Mouse (Mus musculus) cerebellum, adult 9-10 months (tissue): ENCODE measurements at regions not wholly inside any gene's neighbourhood (a gene's known extent, or its start where the extent isn't known, plus 50 kb on each side); places are given as distances from the start of the nearest gene placed in this dataset.
A peak's percentile ranks its signal among the peaks of the same experiment; 100 is the strongest.

Experiments
- DNase-seq: peaks from one replicate; pipeline ENCODE4 v3.0.0; 2022

GRCm38 (mm10) chr2:27590511-27590910 lies 75.6 kb downstream of the Wdr5 start:
- DNase-seq, result no peak

GRCm38 (mm10) chr2:27591668-27592067 lies 76.7 kb downstream of the Wdr5 start:
- no peak for DNase-seq

- DNase-seq, result no peak
Measured at GRCm38 (mm10) chr2:27593338-27593737, 78.4 kb downstream of the Wdr5 start.

- DNase-seq, result no peak
Measured at GRCm38 (mm10) chr2:27595251-27595650, 80.3 kb downstream of the Wdr5 start.

DNA sequence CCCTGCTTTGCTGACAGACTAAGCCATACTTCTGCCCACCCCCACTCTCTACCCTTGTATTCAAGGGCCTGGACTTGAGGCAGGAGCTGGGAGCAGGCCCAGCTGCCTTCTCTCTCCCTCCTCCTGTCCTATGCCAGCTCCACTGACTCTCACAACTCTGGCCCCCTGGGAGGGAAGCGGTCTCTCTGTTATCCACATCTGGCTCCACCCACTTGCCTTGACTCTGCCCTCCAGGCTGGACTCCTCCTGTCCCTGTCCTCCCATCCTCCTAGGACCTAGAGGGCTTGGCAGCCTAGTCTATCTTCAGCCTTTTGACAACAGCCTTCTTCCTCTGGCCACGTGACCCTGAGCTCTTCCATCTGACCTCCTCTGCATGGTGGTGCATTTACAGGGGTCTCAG lies 80.0 kb upstream of the Rxra start:
- no peak for DNase-seq

DNA sequence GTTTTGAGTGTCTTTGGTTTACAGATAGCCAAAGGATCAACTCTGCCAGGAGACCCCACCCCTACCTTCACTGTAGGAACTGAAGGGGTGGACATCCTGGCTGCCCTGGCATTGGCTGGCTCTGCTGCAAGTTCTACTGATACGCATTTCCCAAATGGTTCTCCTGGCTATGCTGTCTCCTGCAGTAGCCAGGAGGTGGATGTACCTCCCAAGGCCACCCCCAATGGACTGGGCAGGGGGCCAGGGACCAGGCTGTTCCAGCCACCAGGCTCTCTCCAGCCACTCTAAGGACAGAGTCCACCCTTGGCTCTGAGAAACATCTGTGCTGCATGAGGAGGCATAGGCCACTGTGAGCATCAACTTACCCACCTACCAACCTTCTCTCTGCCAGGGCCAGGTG lies 79.3 kb upstream of the Rxra start:
- DNase-seq, result no peak

- no peak for DNase-seq
Measured at GRCm38 (mm10) chr2:27597901-27598300, 78.3 kb upstream of the Rxra start.

- DNase-seq, result peak; percentile 12
Measured at GRCm38 (mm10) chr2:27599061-27599768, 77.0 kb upstream of the Rxra start.

- no peak for DNase-seq
Measured at GRCm38 (mm10) chr2:27599769-27600167, 76.5 kb upstream of the Rxra start.

DNA sequence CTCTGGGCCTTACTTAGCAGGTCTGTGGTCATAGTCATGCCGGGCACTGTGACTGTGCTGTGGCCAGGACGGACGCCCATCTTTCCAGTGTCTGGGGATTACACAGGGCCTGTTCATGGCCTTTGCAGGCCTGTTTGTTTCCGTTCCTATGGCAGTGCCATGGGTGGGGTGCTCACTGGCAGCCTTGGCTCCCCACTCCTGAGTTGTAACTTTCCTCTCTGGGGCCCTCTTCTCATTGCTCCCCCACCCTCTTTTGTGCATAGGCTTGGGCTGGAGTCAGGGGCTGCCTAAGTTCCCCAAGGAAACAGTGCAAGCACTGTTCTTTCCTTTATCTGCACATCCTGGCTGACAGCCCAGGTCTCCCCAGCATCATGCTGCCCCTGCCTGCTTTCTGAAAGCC lies 72.9 kb upstream of the Rxra start:
- no peak for DNase-seq

GRCm38 (mm10) chr2:27604588-27604987 lies 71.7 kb upstream of the Rxra start:
- no peak for DNase-seq

GRCm38 (mm10) chr2:27606816-27607215 lies 69.4 kb upstream of the Rxra start:
- no peak for DNase-seq

- DNase-seq, result no peak
Measured at GRCm38 (mm10) chr2:27621741-27622140, 54.5 kb upstream of the Rxra start.

GRCm38 (mm10) chr2:27624656-27625366 lies 51.4 kb upstream of the Rxra start:
- DNase-seq, result no peak
